Comparison of ENCODE assay signal across 18 mouse cellular contexts in the genomic region with DNA sequence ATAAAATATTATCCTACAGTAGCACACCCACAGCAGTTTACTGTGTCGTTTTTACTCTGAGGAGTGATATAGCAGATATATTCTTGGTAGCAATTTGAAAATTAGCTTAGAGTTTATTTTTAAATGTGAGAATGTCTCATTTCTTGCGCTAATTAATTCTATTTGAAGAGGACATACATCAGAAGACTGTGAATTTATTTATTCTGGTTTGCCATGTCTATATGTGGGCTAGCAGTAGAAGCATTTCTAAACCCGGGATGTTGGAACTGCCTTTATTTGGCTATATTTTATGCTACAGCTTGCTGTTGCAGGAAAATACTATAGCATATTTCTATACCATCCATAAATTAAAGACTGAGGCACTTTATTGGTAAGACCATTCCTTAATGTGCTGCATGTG.
"Had no signal": no experiment of that assay in that cellular context is flagged by ENCODE, and none has a peak within 500 bp of the region (broad histone marks: within the 10 kb centered on the region; RNA-seq: fewer than 3 reads in every experiment).

No protein-coding gene starts in this region.

- H3K4me3 ChIP-seq: midbrain, embryonic 10.5 days; midbrain, embryonic 12.5 days; myocyte; neural tube, embryonic 13.5 days; neural tube, embryonic 15.5 days had no signal

- H3K27me3 ChIP-seq: midbrain, embryonic 12.5 days; neural tube, embryonic 13.5 days; neural tube, embryonic 15.5 days had no signal

- H3K9ac ChIP-seq: lung, embryonic 14.5 days; midbrain, embryonic 12.5 days; neural tube, embryonic 13.5 days; neural tube, embryonic 15.5 days had no signal

- H3K4me1 ChIP-seq: midbrain, embryonic 10.5 days; midbrain, embryonic 12.5 days; neural tube, embryonic 13.5 days; neural tube, embryonic 15.5 days had no signal

- H3K36me3 ChIP-seq: midbrain, embryonic 10.5 days; midbrain, embryonic 12.5 days; neural tube, embryonic 13.5 days; neural tube, embryonic 15.5 days had no signal

- H3K27ac ChIP-seq: midbrain, embryonic 10.5 days; midbrain, embryonic 12.5 days; neural tube, embryonic 13.5 days; neural tube, embryonic 15.5 days had no signal

- H3K9me3 ChIP-seq: midbrain, embryonic 10.5 days; midbrain, embryonic 12.5 days; neural tube, embryonic 13.5 days; neural tube, embryonic 15.5 days had no signal

- H3K4me2 ChIP-seq: lung, embryonic 14.5 days; midbrain, embryonic 12.5 days; neural tube, embryonic 13.5 days; neural tube, embryonic 15.5 days had no signal

- ATAC-seq: midbrain, embryonic 16.5 days had no signal

- DNase-seq: lung, adult 18-20 months; lung, embryonic 14.5 days; lung, postnatal 10 days; lung, postnatal 4 days; midbrain, embryonic 14.5 days; retina, postnatal 1 day; right cerebral cortex, adult 18-20 months; right cerebral cortex, postnatal 25 days; right cerebral cortex, postnatal 4 days; spleen, adult 18-20 months; thymus, postnatal 14 days; thymus, postnatal 36 days had no signal
